Mouse (Mus musculus) monocyte, adult 2 months (primary cell): ENCODE results near the gene Zyx.

Source experiments
- DNase-seq, 2 experiments: peaks; one replicate each; pipeline ENCODE4 v3.0.0; 2022; ENCODE audit warnings: low spot score in 2 of 2, low read depth in 1 of 2

Gene Zyx

GRCm38 (mm10) chr6:42364607-42365006, 15.2 kb downstream of the Zyx start:
- DNase-seq = no peak

- DNase-seq = no peak
These were observed 15.8 kb downstream of the Zyx start for GRCm38 (mm10) chr6:42365215-42365614.

- DNase-seq = no peak
These were observed 20.4 kb downstream of the Zyx start for GRCm38 (mm10) chr6:42369870-42370269.

- DNase-seq = no peak
These were observed 21.4 kb downstream of the Zyx start for GRCm38 (mm10) chr6:42370630-42371363.

- DNase-seq = no peak
These were observed 22.6 kb downstream of the Zyx start for GRCm38 (mm10) chr6:42372001-42372400.

GRCm38 (mm10) chr6:42372421-42372815, 23.0 kb downstream of the Zyx start:
- DNase-seq = no peak

- DNase-seq = no peak
These were observed 23.6 kb downstream of the Zyx start, which contains the start of gene Epha1 for GRCm38 (mm10) chr6:42372816-42373547. Gene Epha1, minus strand, starts transcription at chr6:42373268.

GRCm38 (mm10) chr6:42373669-42374430, 24.4 kb downstream of the Zyx start:
- no peak for DNase-seq

GRCm38 (mm10) chr6:42374701-42375100, 25.3 kb downstream of the Zyx start:
- no peak for DNase-seq

GRCm38 (mm10) chr6:42375131-42375530, 25.7 kb downstream of the Zyx start:
- DNase-seq = no peak

- DNase-seq = no peak
These were observed 26.6 kb downstream of the Zyx start for GRCm38 (mm10) chr6:42376016-42376415.

- no peak for DNase-seq
These were observed 27.1 kb downstream of the Zyx start for GRCm38 (mm10) chr6:42376504-42377019.

- no peak for DNase-seq
These were observed 27.9 kb downstream of the Zyx start for GRCm38 (mm10) chr6:42377280-42377679.

GRCm38 (mm10) chr6:42379551-42379950, 30.1 kb downstream of the Zyx start:
- no peak for DNase-seq

GRCm38 (mm10) chr6:42380416-42381144, 31.1 kb downstream of the Zyx start:
- DNase-seq = no peak

- DNase-seq = no peak
These were observed 31.8 kb downstream of the Zyx start for GRCm38 (mm10) chr6:42381221-42381620.

GRCm38 (mm10) chr6:42381916-42382381, 32.5 kb downstream of the Zyx start:
- DNase-seq = no peak

GRCm38 (mm10) chr6:42383360-42383759, 33.9 kb downstream of the Zyx start:
- DNase-seq = no peak

- DNase-seq = no peak
These were observed 36.2 kb downstream of the Zyx start for GRCm38 (mm10) chr6:42385635-42386034.

GRCm38 (mm10) chr6:42391796-42392330, 42.4 kb downstream of the Zyx start:
- DNase-seq = no peak
